Comparison of ENCODE assay signal across 29 mouse cellular contexts in genomic region chr16:5101000-5101399, GRCm38 (mm10). TPM values are rescaled to one million over a fixed set of nuclear protein-coding genes. Genes with fewer than 3 reads are reported as not detected.
DNase-seq lines count a peak whose midpoint lies in the region; TF ChIP-seq lines count a peak whose summit lies in the region.
"Had no signal": no experiment of that assay in that cellular context is flagged by ENCODE, and none has a peak within 500 bp of the region (broad histone marks: within the 10 kb centered on the region; RNA-seq: fewer than 3 reads in every experiment).

No protein-coding gene starts in this region.

- no peak for TF ChIP-seq CTCF in E14TG2a.4 (conservative IDR thresholded peaks at IDR 0.05; ENCODE audit: low read length)
- no peak for TF ChIP-seq CTCF in kidney, adult 2 months (conservative IDR thresholded peaks at IDR 0.05; ENCODE audit: insufficient read depth, insufficient read length, low read depth, low read length)

- H3K9me3 ChIP-seq in E14TG2a.4 (ENCODE audit: low read length), result no peaks in the 10 kb centered on the region
- H3K9me3 ChIP-seq: heart, embryonic 13.5 days; intestine, embryonic 15.5 days; midbrain, embryonic 13.5 days had no signal

- peaks cover 3% of the 10 kb centered on the region; the same call in 1 of the 2 replicates for H3K27me3 ChIP-seq in E14TG2a.4 (ENCODE audit: insufficient read depth, low read length)
- no peaks in the 10 kb centered on the region for H3K27me3 ChIP-seq in kidney, adult 2 months (replicated peaks; ENCODE audit: control insufficient read depth, insufficient read depth, low read length)
- H3K27me3 ChIP-seq: intestine, embryonic 15.5 days; midbrain, embryonic 13.5 days had no signal

- 0 out of 2 replicates have a peak overlapping the region, but pooled peaks have one; percentile 13 for H3K4me3 ChIP-seq in E14TG2a.4 (replicated peaks; ENCODE audit: low read length)
- no peak overlapping the region for H3K4me3 ChIP-seq in kidney, adult 2 months (ENCODE audit: insufficient read depth, low read depth, low read length)
- H3K4me3 ChIP-seq: gastrocnemius, adult 2 months; heart, embryonic 13.5 days; intestine, embryonic 15.5 days; midbrain, embryonic 13.5 days had no signal

- no peak overlapping the region for H3K27ac ChIP-seq in kidney, adult 2 months (ENCODE audit: insufficient read depth, low read depth, low read length)
- H3K27ac ChIP-seq: gastrocnemius, adult 2 months; heart, embryonic 13.5 days; intestine, embryonic 15.5 days; liver, embryonic 14.5 days; macrophage; midbrain, embryonic 13.5 days had no signal

- no peak for TF ChIP-seq POLR2A in kidney, adult 2 months (IDR thresholded peaks at IDR 0.05; ENCODE audit: low read depth, low read length)

- peak; percentile 89 for DNase-seq in brain, adult 2 months (ENCODE audit: low read depth, low spot score)
- peak; percentile 82 to 85 for DNase-seq in cerebellum, adult 18-20 months
- DNase-seq in cerebellum, postnatal 10 days, result peak; percentile 90
- no peak for DNase-seq in adrenal gland, adult 18-20 months (ENCODE audit: low spot score in 2 of 2)
- no peak for DNase-seq in urinary bladder, postnatal 4 days (ENCODE audit: low spot score in 2 of 2)
- DNase-seq in kidney, adult 2 months, result no peak
- DNase-seq: adrenal gland, postnatal 10 days; gastrocnemius, adult 2 months; gastrocnemius, postnatal 36 days; heart, adult 18-20 months; heart, postnatal 10 days; kidney, adult 9 months; kidney, postnatal 10 days; layer of hippocampus, postnatal 36 days; liver; lung, adult 2 months; lung, postnatal 10 days; right cerebral cortex, postnatal 25 days; thymus, postnatal 25 days had no signal

- WGBS in kidney, adult 2 months, result 77% methylated on average over 6 of the region's 6 CpGs

- H3K4me1 ChIP-seq in E14TG2a.4 (replicated peaks; ENCODE audit: low read depth, low read length), result peaks cover 14% of the 10 kb centered on the region; the same call in 1 of the 2 replicates
- no peaks in the 10 kb centered on the region for H3K4me1 ChIP-seq in kidney, adult 2 months (ENCODE audit: control insufficient read depth, insufficient read depth, low read length)
- H3K4me1 ChIP-seq: heart, embryonic 13.5 days; intestine, embryonic 15.5 days; midbrain, embryonic 13.5 days had no signal

- no peaks in the 10 kb centered on the region for H3K36me3 ChIP-seq in E14TG2a.4 (ENCODE audit: insufficient read depth, low read length)
- no peaks in the 10 kb centered on the region for H3K36me3 ChIP-seq in kidney, adult 2 months (ENCODE audit: control insufficient read depth, insufficient read depth, low read length)
- H3K36me3 ChIP-seq: heart, embryonic 13.5 days; intestine, embryonic 15.5 days; midbrain, embryonic 13.5 days had no signal

RNA-seq across cellular contexts. Expression of gene Ppl, which starts 31.2 kb away (rescaled TPM):
- 1 to 10 TPM; 2.5 to 6.9 TPM for total RNA-seq in adrenal gland, adult 18-20 months (2021)
- polyA plus RNA-seq in kidney, adult 2 months (2012; rRNA removed), result 3.3 and 3.9 TPM in 2 replicates
- total RNA-seq: hematopoietic stem cell, adult 5-6 weeks; megakaryocyte-erythroid progenitor cell, adult 5-6 weeks had no signal
- polyA plus RNA-seq: macrophage had no signal

RNA-seq across cellular contexts. Expression of gene Sec14l5, which starts 45.9 kb away (rescaled TPM):
- under 1 TPM; 0.06 to 0.07 TPM for total RNA-seq in adrenal gland, adult 18-20 months (2021)
- polyA plus RNA-seq in kidney, adult 2 months (2012; rRNA removed), result 0.07 and 0.34 TPM in 2 replicates
- total RNA-seq: hematopoietic stem cell, adult 5-6 weeks; megakaryocyte-erythroid progenitor cell, adult 5-6 weeks had no signal
- polyA plus RNA-seq: large intestine, adult 2 months; limb, embryonic 11.5 days; macrophage had no signal

RNA-seq across cellular contexts. Expression of gene Ubn1, which starts 51.1 kb away (rescaled TPM):
- total RNA-seq in adrenal gland, adult 18-20 months (2021), result 10 to 100 TPM; 30.5 to 37.4 TPM
- polyA plus RNA-seq in kidney, adult 2 months (2012; rRNA removed), result 22.9 and 28.7 TPM in 2 replicates

RNA-seq across cellular contexts. Expression of gene Glyr1, which starts 51.3 kb away (rescaled TPM):
- 10 to 100 TPM; 88.1 to 99.2 TPM for total RNA-seq in adrenal gland, adult 18-20 months (2021)
- polyA plus RNA-seq in kidney, adult 2 months (2012; rRNA removed), result 76.1 and 85.6 TPM in 2 replicates

Comparison
In these comparisons a context has a peak if more than half of its experiments do, and no peak if none do; other contexts are left out.
1. DNase-seq: peak in brain, adult 2 months (single experiment), cerebellum, adult 18-20 months (2 of 2) and cerebellum, postnatal 10 days (2 of 2); none in adrenal gland, adult 18-20 months (0 of 2), urinary bladder, postnatal 4 days (0 of 2) and kidney, adult 2 months (single experiment).